Mouse (Mus musculus) heart, postnatal 0 days (tissue): Measurements from ENCODE around the gene AL607142.1.

ENCODE experiments used
- CTCF ChIP-seq: IDR thresholded peaks from 2 replicates; pipeline ENCODE4 v1.5.1; 2016; ENCODE audit warnings: antibody characterized with exemption, control low read depth, low read depth
- EP300 ChIP-seq: IDR thresholded peaks from 2 replicates; pipeline ENCODE4 v1.6.1; 2016; ENCODE audit warnings: antibody characterized with exemption, low read depth

GRCm38 (mm10) chr4:120120276-120120675, 55.5 kb downstream of the AL607142.1 start:
- TF ChIP-seq CTCF (peak; percentile 98), EP300 (no peak)
